13 mouse cellular contexts compared by ENCODE assay signal in the genomic region with DNA sequence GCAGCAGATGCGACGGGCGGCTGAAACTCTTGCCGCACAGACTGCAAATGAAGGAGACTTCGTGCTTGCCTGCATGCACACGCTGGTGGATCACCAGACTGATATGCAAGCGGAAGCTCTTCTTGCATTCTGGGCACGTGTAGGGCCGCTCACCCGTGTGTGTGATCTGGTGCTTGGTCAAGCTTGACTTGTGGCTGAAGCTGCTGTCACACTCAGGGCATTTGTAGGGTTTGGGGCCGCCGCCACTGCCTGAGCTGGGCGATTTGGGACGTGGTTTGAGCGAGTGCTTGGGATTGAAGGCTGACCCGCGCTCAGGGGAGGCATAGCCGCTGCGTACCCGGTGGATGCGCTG. TPM values are rescaled to one million over a fixed set of nuclear protein-coding genes. Genes with fewer than 3 reads are reported as not detected.
DNase-seq lines count a peak whose midpoint lies in the region; ATAC-seq and TF ChIP-seq lines count a peak whose summit lies in the region.
"Had no signal": no experiment of that assay in that cellular context is flagged by ENCODE, and none has a peak within 500 bp of the region (broad histone marks: within the 10 kb centered on the region; RNA-seq: fewer than 3 reads in every experiment).

No protein-coding gene starts in this region.

- no peaks in the 10 kb centered on the region for H3K4me1 ChIP-seq in kidney, embryonic 14.5 days (ENCODE audit: control insufficient read depth, insufficient read depth, low read length)
- peaks cover 41% of the 10 kb centered on the region for H3K4me1 ChIP-seq in E14TG2a.4 (replicated peaks; ENCODE audit: low read depth, low read length)
- peaks cover 9% of the 10 kb centered on the region for H3K4me1 ChIP-seq in forebrain, embryonic 12.5 days
- peaks cover 4% of the 10 kb centered on the region; the same call in 1 of the 2 replicates for H3K4me1 ChIP-seq in hindbrain, postnatal 0 days (ENCODE audit: insufficient read depth, low read length)
- peaks cover 2% of the 10 kb centered on the region; the same call in 1 of the 2 replicates for H3K4me1 ChIP-seq in lung, adult 2 months (ENCODE audit: control insufficient read depth, insufficient read depth, low read length)
- H3K4me1 ChIP-seq: intestine, embryonic 15.5 days had no signal

- no peak overlapping the region for H3K4me2 ChIP-seq in kidney, embryonic 14.5 days (replicated peaks; ENCODE audit: low read depth, low read length)
- H3K4me2 ChIP-seq in forebrain, embryonic 12.5 days: no peak overlapping the region
- no peak overlapping the region for H3K4me2 ChIP-seq in hindbrain, postnatal 0 days (ENCODE audit: low read depth, low read length)
- H3K4me2 ChIP-seq: intestine, embryonic 15.5 days; lung, embryonic 14.5 days had no signal

- no peak overlapping the region; the same call in 1 of the 2 replicates for H3K4me3 ChIP-seq in kidney, embryonic 14.5 days (ENCODE audit: low read length)
- H3K4me3 ChIP-seq in E14TG2a.4 (replicated peaks; ENCODE audit: low read length): peak overlapping the region; percentile 73
- no peak overlapping the region for H3K4me3 ChIP-seq in forebrain, embryonic 12.5 days (replicated peaks)
- H3K4me3 ChIP-seq in hindbrain, postnatal 0 days (ENCODE audit: low read length): no peak overlapping the region
- no peak overlapping the region for H3K4me3 ChIP-seq in lung, adult 2 months (replicated peaks; ENCODE audit: extremely low read depth, low read depth, low read length)
- H3K4me3 ChIP-seq: intestine, embryonic 15.5 days had no signal

- ATAC-seq in kidney, embryonic 14.5 days (ENCODE audit: low FRiP score, low TSS enrichment): 0 out of 2 replicates have a peak, but pooled peaks have one; percentile 16
- ATAC-seq in forebrain, embryonic 12.5 days (ENCODE audit: low FRiP score): peak; percentile 14; the same call in 1 of the 2 replicates
- peak; percentile 41 for ATAC-seq in hindbrain, postnatal 0 days
- ATAC-seq: intestine, embryonic 15.5 days had no signal

- peaks cover 26% of the 10 kb centered on the region for H3K9me3 ChIP-seq in kidney, embryonic 14.5 days (ENCODE audit: control insufficient read depth, low read length)
- peaks cover 63% of the 10 kb centered on the region for H3K9me3 ChIP-seq in E14TG2a.4 (ENCODE audit: low read length)
- H3K9me3 ChIP-seq in forebrain, embryonic 12.5 days: peaks cover 14% of the 10 kb centered on the region
- H3K9me3 ChIP-seq in hindbrain, postnatal 0 days (ENCODE audit: low read length): peaks cover 8% of the 10 kb centered on the region; the same call in 1 of the 2 replicates

- TF ChIP-seq POLR2A in lung, adult 2 months (IDR thresholded peaks at IDR 0.05; ENCODE audit: borderline replicate concordance, extremely low read depth, low read depth, low read length): no peak

- no peak for TF ChIP-seq CTCF in E14TG2a.4 (conservative IDR thresholded peaks at IDR 0.05; ENCODE audit: low read length)
- no peak for TF ChIP-seq CTCF in hindbrain, postnatal 0 days (IDR thresholded peaks at IDR 0.05; ENCODE audit: low read depth)
- no peak for TF ChIP-seq CTCF in lung, adult 2 months (IDR thresholded peaks at IDR 0.05; ENCODE audit: insufficient read depth, low read length)

- WGBS in kidney, embryonic 14.5 days: 85% methylated on average over 21 of the region's 21 CpGs
- WGBS in forebrain, embryonic 12.5 days: 67% methylated on average over 21 of the region's 21 CpGs
- 74% methylated on average over 21 of the region's 21 CpGs for WGBS in hindbrain, postnatal 0 days
- WGBS in lung, adult 2 months: 95% methylated on average over 21 of the region's 21 CpGs

- no peaks in the 10 kb centered on the region for H3K27me3 ChIP-seq in kidney, embryonic 14.5 days (ENCODE audit: control insufficient read depth, insufficient read depth, low read length)
- peaks cover 9% of the 10 kb centered on the region; the same call in 1 of the 2 replicates for H3K27me3 ChIP-seq in E14TG2a.4 (ENCODE audit: insufficient read depth, low read length)
- no peaks in the 10 kb centered on the region; the same call in 1 of the 2 replicates for H3K27me3 ChIP-seq in forebrain, embryonic 12.5 days
- no peaks in the 10 kb centered on the region for H3K27me3 ChIP-seq in hindbrain, postnatal 0 days (ENCODE audit: insufficient read depth, low read length)
- H3K27me3 ChIP-seq: intestine, embryonic 15.5 days had no signal

- H3K9ac ChIP-seq in kidney, embryonic 14.5 days (ENCODE audit: low read depth, low read length): no peak overlapping the region
- H3K9ac ChIP-seq in forebrain, embryonic 12.5 days: no peak overlapping the region
- H3K9ac ChIP-seq in hindbrain, postnatal 0 days (replicated peaks; ENCODE audit: low read length): no peak overlapping the region
- H3K9ac ChIP-seq: intestine, embryonic 15.5 days; lung, embryonic 14.5 days had no signal

- peaks cover 64% of the 10 kb centered on the region for H3K36me3 ChIP-seq in kidney, embryonic 14.5 days (ENCODE audit: control insufficient read depth, insufficient read depth, low read length)
- H3K36me3 ChIP-seq in E14TG2a.4 (ENCODE audit: insufficient read depth, low read length): peaks cover 72% of the 10 kb centered on the region
- H3K36me3 ChIP-seq in forebrain, embryonic 12.5 days (replicated peaks): peaks cover 68% of the 10 kb centered on the region
- peaks cover 63% of the 10 kb centered on the region for H3K36me3 ChIP-seq in hindbrain, postnatal 0 days (ENCODE audit: insufficient read depth, low read length)

- H3K27ac ChIP-seq in kidney, embryonic 14.5 days (ENCODE audit: low read depth, low read length): no peak overlapping the region
- no peak overlapping the region for H3K27ac ChIP-seq in forebrain, embryonic 12.5 days
- no peak overlapping the region for H3K27ac ChIP-seq in hindbrain, postnatal 0 days
- H3K27ac ChIP-seq: intestine, embryonic 15.5 days had no signal

- DNase-seq in kidney, adult 11 months: no peak
- DNase-seq in hindbrain, postnatal 0 days (ENCODE audit: low spot score): no peak
- no peak for DNase-seq in right cerebral cortex, postnatal 10 days (ENCODE audit: low spot score in 2 of 2)
- DNase-seq in gastrocnemius, postnatal 4 days (ENCODE audit: low spot score in 2 of 2): no peak
- DNase-seq in lung, adult 2 months: no peak
- DNase-seq: heart, postnatal 10 days; liver; right cerebral cortex, adult 18-20 months had no signal

RNA-seq across cellular contexts. Expression of a gene that starts 23.7 kb away (rescaled TPM):
- polyA plus RNA-seq in kidney, embryonic 14.5 days (2014; fragmentation: Nextera tagmentation; extraction: Ambion mirVana): 11.2 and 11.9 TPM in 2 replicates
- 10.8 and 11.8 TPM in 2 replicates for polyA plus RNA-seq in forebrain, embryonic 12.5 days (2016; fragmentation: Nextera tagmentation; extraction: Ambion mirVana)
- 33.6 and 47.7 TPM in 2 replicates for total RNA-seq in hindbrain, postnatal 0 days (2014; rRNA removed)
- 15.4 and 16.2 TPM in 2 replicates for polyA plus RNA-seq in hindbrain, postnatal 0 days (2015; fragmentation: Nextera tagmentation; extraction: Ambion mirVana)
- 10 to 100 TPM; 25.8 to 26.4 TPM for total RNA-seq in gastrocnemius, postnatal 4 days (2021)
- 19.7 and 20.6 TPM in 2 replicates for polyA plus RNA-seq in lung, adult 2 months (2012; rRNA removed)
